Mouse (Mus musculus): Measurements from ENCODE around the gene Cped1.

Cped1 gene

DNA sequence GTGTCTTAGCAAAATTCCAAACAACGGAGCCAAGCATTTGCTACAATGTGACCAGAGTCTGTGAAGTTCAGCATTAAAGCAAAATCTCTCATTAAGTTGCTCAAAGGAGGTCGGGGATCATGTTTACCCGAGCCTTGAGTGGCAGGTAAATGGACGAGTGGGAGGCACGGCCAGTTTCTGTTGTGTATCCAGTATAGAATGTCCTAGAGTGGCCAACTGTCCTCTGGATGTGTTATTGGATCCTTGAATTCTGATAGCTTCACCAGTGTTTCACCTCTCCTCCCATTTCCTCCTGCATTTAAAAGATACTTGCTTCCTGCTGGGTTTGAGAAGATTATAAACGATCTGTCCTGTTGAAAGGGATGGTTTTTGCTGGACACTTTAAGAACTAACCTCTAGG, 14.4 kb downstream of the Cped1 start:
- no peak for DNase-seq (ENCODE audit: low spot score in 2 of 2)

DNA sequence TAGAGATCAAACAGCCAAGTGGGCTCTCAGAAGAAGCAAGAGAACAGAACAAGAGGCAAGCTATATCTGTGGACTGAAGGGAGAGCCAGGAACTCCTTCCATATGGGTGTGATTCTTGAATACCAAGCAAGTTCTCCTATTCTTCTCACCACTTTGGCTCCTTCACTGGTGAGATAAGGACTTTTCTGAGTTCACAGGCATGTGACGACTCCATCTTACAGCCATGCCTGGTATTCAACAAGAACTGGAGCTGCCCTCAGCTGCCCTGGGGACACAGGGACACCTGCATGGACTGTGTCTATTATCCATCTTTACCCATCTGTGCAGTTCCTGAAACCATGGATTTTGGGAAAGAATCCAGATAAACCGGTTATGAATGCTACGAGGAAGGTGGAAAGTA, 15.2 kb downstream of the Cped1 start:
- DNase-seq (ENCODE audit: low spot score in 2 of 2), result no peak

DNA sequence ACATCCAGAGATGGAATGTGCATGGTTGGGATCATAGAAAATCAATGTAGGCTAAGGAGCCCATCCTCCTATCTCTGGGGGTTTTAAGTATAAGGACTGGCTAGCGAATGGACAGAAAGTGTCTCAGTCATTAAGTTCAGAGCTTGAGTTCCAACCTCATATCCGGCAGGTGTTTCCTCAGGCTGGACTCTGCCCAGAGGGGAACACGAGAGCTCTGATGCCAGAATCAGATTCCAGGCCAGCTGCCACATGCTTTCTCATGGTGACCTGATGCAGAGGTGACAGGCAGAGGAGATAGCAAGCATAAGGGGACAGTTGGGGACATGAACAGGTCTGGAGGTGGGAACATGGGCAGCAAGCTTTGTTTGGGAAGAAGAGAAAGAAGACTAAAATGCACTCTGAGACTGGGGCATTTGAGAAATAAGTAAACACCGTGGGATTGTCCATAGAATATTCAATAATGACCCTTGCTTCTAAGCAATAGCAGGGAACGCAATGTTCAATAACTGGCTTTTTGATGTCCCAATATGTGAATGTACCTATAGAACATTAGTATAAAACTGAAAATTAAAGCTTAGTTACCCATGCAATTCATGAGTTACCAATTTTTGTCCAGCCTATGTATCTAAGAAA, 15.7 kb downstream of the Cped1 start:
- DNase-seq (ENCODE audit: low spot score in 2 of 2), result no peak

DNA sequence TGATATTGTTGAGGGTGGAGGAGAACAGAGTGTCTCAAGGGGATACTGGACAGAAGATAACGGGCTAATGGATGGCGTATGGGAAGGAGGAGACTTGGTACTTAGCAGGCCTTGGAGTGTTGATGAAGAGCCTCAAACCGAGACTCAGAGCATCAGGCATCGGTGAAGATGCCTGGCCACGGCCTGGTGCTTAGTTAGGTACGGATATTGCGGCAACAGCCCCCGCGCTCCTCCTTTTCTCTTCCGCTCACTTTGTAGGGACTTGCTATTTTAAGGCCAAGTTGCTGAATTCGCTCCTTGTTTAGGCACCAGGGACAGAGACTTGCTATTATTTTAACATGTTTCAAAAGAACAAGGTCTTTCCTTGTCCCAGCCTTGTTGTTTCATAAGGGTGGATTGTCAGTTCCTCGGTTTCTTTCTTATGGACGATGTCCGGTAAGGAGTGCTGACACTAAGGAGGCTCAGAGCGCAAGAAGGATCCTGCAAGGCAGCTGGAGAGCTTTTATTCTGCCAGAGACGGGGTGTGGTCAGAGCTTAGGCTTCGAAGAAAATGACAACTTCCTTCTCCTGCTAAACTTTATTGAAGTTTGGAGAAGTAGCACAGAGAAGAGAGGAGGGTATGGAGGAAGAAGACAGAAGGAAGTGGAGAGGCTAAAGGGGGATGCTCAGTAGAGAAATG, 16.9 kb downstream of the Cped1 start:
- no peak for DNase-seq (ENCODE audit: low spot score in 2 of 2)

DNA sequence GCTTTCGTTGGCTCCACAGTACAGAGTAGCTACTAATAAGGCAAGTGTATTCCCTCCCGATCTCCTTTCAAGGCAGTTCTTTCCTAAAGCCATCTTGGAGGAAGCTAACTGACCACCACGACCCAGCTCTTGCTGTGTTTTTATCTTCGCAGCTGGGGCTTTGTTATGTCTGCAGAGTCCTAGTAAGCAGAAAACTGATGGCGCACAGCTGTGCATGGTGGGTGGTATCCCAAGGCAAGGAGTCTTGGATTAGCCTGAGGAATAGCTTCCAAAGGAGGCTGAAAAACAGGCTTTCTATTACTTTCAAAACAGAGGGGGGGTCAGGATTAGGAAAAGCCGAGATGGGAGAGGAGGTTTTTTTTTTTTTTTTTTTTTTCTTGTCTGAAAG, 17.5 kb downstream of the Cped1 start:
- DNase-seq (ENCODE audit: low spot score in 2 of 2), result no peak

DNA sequence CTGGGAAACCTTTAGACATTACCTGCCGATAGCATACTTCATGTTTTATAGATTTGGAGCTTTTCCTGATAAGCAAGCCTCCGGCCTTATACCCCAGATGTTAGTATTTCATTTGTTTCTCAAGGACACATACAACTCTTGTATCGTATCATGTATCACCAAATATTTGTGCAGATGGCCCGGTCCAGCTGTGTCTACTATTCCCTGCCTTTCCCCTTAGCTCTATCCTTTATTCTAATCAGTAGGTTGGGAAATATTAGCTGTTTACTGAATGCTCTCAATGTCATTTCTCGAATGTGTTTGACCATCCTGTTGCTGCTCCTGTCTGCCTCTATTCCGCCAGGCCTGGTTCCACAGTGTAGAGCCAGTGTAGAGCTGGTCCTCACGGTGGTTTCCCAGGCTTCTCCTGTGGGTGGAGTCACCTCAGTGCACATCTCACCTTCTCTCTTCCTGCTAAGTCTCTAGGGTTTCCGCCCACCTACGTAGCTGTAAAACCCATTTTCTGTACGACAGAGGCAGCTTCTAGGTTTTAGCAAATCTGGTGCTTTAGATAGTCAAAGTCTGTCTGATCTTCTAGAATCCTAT, 18.3 kb downstream of the Cped1 start:
- no peak for DNase-seq (ENCODE audit: low spot score in 2 of 2)

DNA sequence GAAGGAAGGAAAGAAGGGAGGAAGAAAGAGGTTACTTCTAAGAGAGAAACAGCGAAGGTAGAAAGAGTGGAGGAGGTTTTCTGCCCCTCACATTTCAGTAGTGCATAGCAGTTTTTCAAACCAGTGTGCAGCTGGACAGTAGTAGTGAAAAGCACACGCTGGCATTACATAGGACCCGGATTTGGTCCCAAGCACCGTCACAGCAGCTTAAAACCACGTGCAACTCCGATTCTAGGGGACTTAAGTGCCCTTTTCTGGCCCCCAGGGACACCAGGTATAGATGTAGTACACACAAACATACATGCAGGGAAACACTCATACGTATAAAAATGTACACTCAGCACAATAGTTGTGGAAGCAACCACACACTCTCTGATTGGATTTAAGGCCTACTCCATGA, 22.6 kb downstream of the Cped1 start:
- no peak for DNase-seq (ENCODE audit: low spot score in 2 of 2)

DNA sequence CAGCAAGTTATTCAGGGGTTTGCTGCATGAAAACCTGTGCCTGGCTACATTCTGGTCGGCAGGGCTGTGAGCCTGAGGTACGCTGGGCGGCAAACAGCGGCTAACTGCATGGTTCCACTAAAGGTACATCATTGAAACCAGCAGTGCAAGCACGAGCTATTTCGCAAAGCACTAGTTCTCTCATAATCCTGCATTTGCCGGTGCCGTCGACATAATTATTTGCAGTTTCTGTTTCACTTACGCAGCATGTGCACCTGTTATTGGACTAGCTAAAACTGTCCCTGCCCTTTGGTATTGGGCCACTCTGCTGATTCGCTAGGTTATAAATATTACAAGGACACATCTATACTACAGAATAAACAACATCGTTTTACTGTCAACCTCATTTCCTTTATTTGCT, 24.5 kb downstream of the Cped1 start:
- DNase-seq (ENCODE audit: low spot score in 2 of 2), result no peak

DNA sequence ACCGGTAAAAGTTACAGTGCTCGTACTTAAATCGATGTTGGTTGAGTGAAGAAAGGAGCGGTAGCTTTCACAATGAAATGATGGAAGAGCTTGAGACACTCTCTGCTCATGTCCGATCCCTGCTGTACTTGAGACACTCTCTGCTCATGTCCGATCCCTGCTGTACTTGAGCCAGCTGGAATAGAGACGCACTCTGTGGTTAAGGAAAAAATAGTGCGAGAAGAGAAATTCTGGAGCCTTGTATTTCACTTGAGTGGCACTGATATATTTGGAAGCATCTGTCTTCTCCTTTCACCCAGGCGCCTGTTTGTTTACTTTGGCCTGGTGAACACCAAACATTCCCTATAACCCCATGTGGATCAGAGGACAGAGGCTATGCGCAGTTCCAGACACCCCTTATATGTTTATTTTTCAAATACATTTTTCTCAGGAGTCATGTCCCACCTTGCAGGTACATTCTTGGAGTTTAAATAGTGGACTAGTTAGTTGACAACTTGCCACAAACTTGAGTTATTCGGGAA, 25.1 kb downstream of the Cped1 start:
- no peak for DNase-seq (ENCODE audit: low spot score in 2 of 2)

DNA sequence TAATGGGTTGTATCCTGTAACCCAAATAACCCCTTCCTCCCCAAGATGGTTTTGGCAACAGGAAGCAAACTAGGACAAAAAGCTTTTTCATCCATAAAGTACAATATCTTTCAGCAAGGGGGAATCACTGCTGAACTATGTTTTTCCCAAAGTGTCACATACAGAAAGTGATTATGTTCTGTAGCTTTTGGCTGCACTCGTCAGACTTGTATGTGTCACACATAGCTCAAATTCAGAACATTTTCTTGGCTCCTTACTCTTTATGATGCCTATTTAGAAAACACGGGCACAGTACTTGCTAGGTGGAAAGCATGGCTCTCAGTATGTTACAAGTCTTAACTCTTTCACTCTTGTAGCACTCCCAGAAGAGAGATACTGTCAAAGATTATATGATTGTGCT, 25.8 kb downstream of the Cped1 start:
- no peak for DNase-seq (ENCODE audit: low spot score in 2 of 2)

DNA sequence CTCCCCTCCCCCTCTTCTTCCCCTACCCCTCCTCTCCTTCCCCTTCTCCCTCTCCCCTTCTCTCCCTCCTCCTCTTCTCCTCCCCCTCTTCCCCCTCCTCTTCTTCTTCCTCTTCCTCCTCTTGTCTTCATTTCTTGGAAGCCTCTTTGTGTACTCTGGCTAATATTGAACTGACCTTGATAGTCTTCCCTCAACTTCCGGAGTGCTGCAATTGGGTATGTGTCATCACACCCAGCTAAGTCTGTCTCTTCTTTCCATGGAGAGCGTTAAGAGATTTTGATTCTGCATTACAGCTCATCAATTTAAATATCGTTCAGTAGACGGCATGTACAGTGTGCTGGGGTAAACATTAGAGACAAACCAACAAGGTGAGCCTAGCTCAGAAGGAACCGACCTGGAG, 26.4 kb downstream of the Cped1 start:
- no peak for DNase-seq (ENCODE audit: low spot score in 2 of 2)

DNA sequence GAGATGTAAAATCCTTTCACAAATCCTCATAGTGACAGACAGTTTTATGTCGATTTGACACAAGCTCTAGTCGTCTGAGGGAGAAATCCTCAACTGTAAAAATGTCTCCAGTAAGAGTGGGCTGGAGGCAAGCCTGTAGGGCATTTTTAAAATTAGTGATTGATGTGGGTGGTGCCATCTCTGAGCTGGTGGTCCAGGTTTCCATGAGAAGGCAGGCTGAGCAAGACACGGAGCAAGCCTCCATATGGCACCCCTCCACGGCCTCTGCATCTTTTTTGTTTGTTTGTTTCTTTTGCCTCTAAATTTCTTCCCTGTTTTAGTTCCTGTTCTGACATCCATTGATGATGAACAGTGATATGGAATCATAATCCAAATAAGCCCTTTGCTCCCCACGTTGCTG, 26.8 kb downstream of the Cped1 start:
- DNase-seq (ENCODE audit: low spot score in 2 of 2), result no peak

DNA sequence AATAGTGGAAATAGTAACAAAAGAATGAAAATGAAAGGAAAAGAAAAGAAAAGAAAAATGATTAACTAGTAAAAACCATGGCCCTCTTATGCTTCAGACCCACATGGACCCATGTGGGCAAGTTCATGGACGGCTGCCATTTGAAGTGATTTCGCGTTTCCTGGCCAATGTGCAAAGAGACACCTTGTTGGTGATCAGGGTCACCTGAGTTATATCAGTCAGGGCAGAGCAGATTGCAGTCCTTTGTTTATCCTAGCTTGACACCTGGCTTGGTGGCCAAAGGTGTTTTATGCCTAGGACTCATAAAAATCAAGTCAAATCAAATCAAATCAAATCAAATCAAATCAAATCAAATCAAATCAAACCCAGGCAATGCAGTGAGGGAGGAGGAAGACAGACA, 27.7 kb downstream of the Cped1 start:
- DNase-seq (ENCODE audit: low spot score in 2 of 2), result no peak

DNA sequence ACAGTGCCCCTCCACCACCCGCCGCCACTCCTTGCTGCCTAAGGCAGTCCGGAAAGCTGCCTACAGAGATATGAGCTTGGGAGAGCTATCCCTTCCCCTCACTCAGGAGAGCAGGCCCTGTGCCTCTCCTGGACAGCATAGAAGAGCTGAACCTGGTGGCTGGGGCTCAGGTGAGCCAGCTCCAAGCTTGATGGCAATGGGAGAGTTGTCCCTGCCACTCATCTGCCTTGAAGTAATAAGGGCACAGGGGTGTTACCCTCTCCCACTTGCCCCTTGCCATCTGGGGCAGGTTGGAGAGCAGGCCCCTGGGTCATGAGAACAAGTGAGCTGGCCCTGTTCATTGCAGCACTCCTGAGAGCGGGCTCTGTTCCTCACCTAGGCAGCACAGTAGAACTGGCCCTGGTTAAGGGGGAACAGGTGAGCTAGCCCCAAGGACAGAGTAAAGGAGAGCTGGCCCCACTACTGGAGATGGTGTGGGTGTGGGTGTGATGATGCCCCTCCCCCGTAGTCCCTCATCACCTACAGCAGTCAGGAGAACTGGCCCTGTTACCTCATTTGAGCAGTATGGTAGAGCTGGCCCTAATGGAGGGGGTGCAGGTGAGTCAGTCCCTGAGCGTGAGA, 28.7 kb downstream of the Cped1 start:
- DNase-seq (ENCODE audit: low spot score in 2 of 2), result no peak

DNA sequence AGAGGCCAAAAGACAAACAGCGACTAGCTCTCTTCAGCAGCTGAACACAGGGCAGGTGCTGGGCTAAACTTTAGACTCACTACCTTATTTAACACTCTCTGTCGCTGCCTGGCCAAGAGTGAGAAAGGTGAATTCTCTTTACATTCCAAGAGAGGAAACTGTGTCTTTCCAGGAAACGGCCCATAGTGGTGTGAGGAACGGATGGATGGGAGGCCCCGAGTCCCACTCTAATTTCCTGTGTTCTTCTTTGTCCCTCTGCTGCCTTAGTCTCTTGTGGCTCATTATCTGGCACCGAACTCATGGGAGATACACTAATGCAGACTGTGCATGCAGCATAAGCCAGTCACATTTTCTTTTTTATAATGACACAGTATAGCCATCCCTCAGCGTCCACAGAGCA, 31.9 kb downstream of the Cped1 start:
- DNase-seq (ENCODE audit: low spot score in 2 of 2), result no peak

DNA sequence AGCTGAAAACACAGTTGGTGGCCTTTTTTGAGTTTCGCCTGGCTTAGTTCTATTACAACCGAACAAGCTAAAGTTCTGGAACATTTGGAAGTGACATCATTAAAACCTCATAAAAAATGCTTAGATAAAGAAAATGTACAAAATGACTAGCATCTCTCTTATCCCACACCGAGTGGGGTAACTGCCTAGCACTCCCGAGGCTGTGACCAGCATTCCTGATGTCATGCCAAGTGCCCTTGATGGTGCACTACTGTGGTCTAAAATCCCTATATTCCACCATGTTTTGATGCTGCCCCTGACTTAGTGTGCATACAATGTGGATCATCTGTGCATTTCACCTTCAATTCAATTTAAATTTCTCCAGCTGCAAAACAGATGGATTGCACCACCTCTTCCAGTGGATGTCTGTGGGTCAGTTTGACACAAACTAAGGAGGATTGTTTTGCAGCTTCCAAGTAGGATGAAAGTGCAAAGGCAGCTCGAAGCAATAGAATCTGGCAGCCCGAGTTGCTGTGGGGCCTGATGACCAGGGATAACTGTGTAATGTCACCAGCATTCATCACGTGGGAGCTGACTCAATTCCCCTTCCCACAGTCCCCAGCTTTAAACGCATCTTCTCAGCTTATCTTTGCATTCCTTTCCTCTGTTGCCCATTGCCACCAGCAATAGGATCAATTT, 33.2 kb downstream of the Cped1 start:
- no peak for DNase-seq (ENCODE audit: low spot score in 2 of 2)

DNA sequence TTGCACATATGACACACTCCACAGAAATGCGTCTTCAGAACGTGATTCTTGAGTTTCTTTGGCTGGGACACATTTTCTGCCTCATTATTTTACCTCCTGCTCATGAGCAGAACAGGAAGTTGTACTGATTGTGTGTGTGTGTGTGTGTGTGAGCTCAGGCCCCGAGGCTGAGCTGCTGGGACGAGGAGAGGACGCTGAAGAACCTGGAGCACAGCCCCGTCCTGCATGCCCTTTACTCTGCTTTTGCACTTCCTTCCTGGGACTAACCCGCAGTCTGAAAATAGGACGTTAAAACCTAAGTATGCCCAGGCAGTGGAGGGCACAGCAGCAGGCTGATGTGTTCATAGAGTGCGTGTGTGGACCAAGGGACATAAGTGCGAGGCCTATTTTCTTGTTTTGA, 33.9 kb downstream of the Cped1 start:
- no peak for DNase-seq (ENCODE audit: low spot score in 2 of 2)

DNA sequence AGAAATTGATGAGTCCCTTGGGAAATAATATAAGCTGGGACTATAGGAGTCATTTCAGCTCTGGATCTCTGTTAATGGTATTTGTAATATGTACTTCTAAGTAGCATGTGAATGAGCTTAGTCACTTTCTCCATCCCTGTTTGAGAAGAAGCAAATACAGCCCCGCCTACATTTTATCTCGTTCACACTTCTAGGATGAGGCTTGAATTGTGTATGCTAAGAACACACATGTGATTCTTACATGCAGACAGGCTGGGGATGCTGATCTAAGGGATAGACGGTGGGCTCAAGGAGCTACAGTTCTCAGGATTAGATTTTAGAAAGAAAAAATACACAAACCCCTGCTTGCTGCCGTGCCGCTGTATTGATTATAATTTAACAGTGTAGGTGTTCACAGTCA, 35.0 kb downstream of the Cped1 start:
- DNase-seq (ENCODE audit: low spot score in 2 of 2), result no peak

DNA sequence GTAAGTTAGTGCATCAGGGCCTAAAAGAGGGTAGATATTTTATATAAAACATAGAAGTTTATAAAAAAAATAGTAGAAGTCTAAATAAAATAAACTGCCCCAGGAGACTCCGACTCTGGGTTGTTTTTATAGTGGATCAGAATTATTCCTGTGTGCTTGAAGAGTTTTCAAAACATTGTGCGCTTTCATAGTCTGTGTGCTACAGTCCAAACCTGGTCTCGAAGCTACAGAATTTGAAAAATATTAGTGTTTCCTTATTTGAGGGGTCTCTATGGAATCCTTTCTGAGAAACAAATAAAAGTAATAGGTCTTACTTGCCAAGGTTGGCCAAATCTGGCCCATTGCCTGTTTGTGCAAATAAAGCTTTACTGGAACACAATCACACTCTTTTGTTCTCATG, 35.6 kb downstream of the Cped1 start:
- no peak for DNase-seq (ENCODE audit: low spot score in 2 of 2)

DNA sequence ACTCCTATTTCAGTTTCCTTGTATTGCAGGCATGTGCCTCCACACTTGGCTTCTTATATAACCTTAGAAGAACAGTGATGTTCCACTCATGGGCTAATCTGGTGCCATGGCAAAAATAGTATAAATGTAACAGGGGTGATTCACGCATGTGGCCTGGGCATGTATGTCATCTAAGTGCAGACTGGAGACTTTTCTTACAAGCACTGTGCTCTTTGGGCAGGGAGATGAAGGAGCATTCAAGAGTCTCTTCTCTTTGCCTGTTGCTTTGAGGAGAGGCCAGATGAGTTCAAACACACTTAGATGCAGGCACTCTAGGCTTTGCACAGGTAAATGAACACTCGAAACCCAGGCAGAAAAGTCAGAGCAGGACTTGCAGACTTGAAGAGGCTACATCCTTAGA, 38.5 kb downstream of the Cped1 start:
- DNase-seq (ENCODE audit: low spot score in 2 of 2), result no peak

DNA sequence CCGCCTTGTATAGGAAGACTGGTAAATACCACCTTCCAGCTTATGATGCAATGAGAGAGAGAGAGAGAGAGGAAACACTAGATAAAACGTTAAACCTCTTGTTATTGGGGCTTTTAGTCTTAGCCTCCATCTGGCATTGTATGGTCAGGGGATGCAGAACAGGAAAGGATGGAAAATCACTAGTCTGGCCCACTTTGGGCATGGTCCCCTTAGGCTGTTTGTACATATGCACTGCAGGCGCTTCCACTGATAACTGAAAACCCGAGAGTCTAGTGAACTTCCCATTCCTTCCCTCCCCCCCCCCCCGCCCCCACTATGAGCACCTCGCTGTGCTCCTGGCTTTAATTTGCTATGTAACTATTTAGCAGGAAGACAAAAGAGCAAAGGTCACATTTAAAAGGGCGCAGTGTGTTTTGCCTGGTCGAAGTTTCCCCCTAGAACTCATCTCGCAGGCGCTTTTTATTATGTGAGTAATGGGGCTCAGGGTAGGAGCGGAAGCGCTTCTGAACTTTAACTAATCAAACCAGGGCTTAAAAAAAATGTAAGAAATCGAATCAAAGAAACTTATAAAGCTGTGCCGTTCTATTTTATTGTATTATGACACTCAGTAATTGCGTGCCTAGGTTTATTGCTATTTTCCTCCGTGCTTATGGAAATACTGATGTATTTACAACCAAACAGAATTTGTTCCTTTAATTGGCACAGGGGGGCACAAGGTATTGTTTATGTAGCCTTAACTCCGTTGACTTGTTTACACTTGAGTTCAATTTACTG, 40.1 kb downstream of the Cped1 start:
- DNase-seq (ENCODE audit: low spot score in 2 of 2), result no peak

DNA sequence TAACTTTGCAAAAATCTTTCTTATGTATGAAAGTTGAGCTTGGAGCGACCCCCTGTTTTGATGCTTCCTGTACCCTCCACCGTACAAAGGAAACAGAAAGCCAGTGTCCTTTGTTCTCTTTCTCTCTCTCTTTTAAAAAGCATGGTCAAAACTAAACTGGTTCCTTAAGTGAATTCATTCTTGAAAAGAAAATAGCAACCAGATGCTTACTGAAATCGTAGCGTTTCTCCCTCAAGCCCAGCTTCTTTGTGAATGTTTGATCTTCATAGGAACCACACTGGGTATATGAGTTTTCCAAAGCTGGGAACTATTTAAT, 40.6 kb downstream of the Cped1 start:
- DNase-seq (ENCODE audit: low spot score in 2 of 2), result no peak
